Mouse (Mus musculus) heart, postnatal 0 days (tissue): Measurements from ENCODE around the gene Srd5a2.

ENCODE experiments used
- CTCF ChIP-seq: IDR thresholded peaks from 2 replicates; pipeline ENCODE4 v1.5.1; 2016; ENCODE audit warnings: antibody characterized with exemption, control low read depth, low read depth
- EP300 ChIP-seq: IDR thresholded peaks from 2 replicates; pipeline ENCODE4 v1.6.1; 2016; ENCODE audit warnings: antibody characterized with exemption, low read depth

- TF ChIP-seq CTCF (no peak), EP300 (no peak)
Observed at GRCm38 (mm10) chr17:73985936-73986335, 61.8 kb downstream of the Srd5a2 start.
